In the genomic region with DNA sequence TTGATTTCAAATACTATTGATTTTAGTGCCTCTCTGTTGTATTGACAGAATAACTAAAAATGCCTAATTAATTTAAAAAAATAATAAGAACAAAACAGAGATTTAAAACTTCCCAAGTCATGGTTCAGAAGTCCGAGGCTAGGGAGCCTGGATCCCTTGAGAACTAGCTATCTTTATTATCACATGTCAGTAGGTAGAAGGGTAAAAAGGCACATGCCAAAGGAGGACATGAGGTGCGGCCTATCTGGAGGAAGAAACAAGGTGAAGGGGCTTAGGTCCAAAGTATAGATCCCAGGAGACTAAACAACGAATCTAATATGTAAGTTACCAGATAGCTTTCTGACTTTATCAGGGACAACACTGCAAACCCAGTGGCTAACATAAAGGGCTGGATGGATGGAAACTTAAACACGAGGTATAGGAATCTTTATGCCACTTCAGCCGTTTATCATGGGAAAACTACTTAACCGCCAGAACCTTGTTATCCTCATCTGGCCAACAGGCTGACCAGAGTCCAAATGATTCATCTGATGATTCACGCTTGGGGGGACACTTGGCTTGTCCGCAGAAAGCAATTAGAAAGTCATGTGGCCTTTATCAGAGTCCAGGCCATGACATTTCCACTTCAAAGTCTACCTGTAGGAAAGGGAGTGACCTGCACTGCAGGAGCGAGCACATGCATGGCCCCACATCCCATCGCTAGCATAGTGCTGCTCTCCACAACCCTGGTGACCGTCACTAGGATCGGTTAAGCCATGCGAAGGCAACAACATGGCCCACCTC, we compare ENCODE assay signal across 18 mouse cellular contexts. TPM values are rescaled to one million over a fixed set of nuclear protein-coding genes. Genes with fewer than 3 reads are reported as not detected.
DNase-seq lines count a peak whose midpoint lies in the region; ATAC-seq and TF ChIP-seq lines count a peak whose summit lies in the region.
"Had no signal": no experiment of that assay in that cellular context is flagged by ENCODE, and none has a peak within 500 bp of the region (broad histone marks: within the 10 kb centered on the region; RNA-seq: fewer than 3 reads in every experiment).

No protein-coding gene starts in this region.

- no peaks in the 10 kb centered on the region; the same call in 1 of the 2 replicates for H3K36me3 ChIP-seq in kidney, adult 2 months (ENCODE audit: control insufficient read depth, insufficient read depth, low read length)
- H3K36me3 ChIP-seq in kidney, embryonic 16.5 days (ENCODE audit: insufficient read depth, low read length): 0 out of 2 replicates have a peak, but pooled peaks cover 10% of the 10 kb centered on the region
- H3K36me3 ChIP-seq in myocyte (ENCODE audit: control insufficient read depth, insufficient read depth): no peaks in the 10 kb centered on the region
- H3K36me3 ChIP-seq: G1E had no signal

- peak overlapping the region; percentile 96 for H3K27ac ChIP-seq in kidney, adult 2 months (ENCODE audit: insufficient read depth, low read depth, low read length)
- no peak overlapping the region for H3K27ac ChIP-seq in kidney, embryonic 16.5 days (ENCODE audit: low read length)
- H3K27ac ChIP-seq: embryonic facial prominence, embryonic 12.5 days; forebrain, embryonic 13.5 days; hindbrain, embryonic 10.5 days; layer of hippocampus, adult 2 months; midbrain, embryonic 10.5 days; neural tube, embryonic 12.5 days had no signal

- no peak for TF ChIP-seq POLR2A in kidney, adult 2 months (IDR thresholded peaks at IDR 0.05; ENCODE audit: low read depth, low read length)
- TF ChIP-seq POLR2A in myocyte (IDR thresholded peaks at IDR 0.05; ENCODE audit: insufficient read length, low read depth): no peak

- no peak overlapping the region for H3K4me2 ChIP-seq in kidney, embryonic 16.5 days (replicated peaks; ENCODE audit: low read depth, low read length)
- peak overlapping the region; percentile 44 for H3K4me2 ChIP-seq in myocyte (ENCODE audit: low read depth)
- H3K4me2 ChIP-seq: embryonic facial prominence, embryonic 12.5 days; forebrain, embryonic 13.5 days; neural tube, embryonic 12.5 days had no signal

- 60% methylated on average over 13 of the region's 13 CpGs for WGBS in kidney, adult 2 months
- WGBS in kidney, embryonic 16.5 days: 90% methylated on average over 13 of the region's 13 CpGs

- H3K4me3 ChIP-seq in kidney, adult 2 months (ENCODE audit: insufficient read depth, low read depth, low read length): no peak overlapping the region
- H3K4me3 ChIP-seq in kidney, embryonic 16.5 days (ENCODE audit: low read length): no peak overlapping the region
- no peak overlapping the region for H3K4me3 ChIP-seq in myocyte
- H3K4me3 ChIP-seq: embryonic facial prominence, embryonic 12.5 days; forebrain, embryonic 13.5 days; hindbrain, embryonic 10.5 days; layer of hippocampus, adult 2 months; midbrain, embryonic 10.5 days; neural tube, embryonic 12.5 days had no signal

- intact Hi-C loops in heart, postnatal 36 days (cut with DNase I): no loop called here
- intact Hi-C loops in left cerebral cortex, postnatal 14 days (cut with DNase I): no loop called here

- H3K27me3 ChIP-seq in kidney, adult 2 months (replicated peaks; ENCODE audit: control insufficient read depth, insufficient read depth, low read length): no peaks in the 10 kb centered on the region
- no peaks in the 10 kb centered on the region for H3K27me3 ChIP-seq in kidney, embryonic 16.5 days (ENCODE audit: insufficient read depth, low read length)
- H3K27me3 ChIP-seq in myocyte (ENCODE audit: control insufficient read depth, insufficient read depth, insufficient read length): no peaks in the 10 kb centered on the region
- H3K27me3 ChIP-seq: embryonic facial prominence, embryonic 12.5 days; forebrain, embryonic 13.5 days; neural tube, embryonic 12.5 days had no signal

- no peak for ATAC-seq in kidney, embryonic 16.5 days (ENCODE audit: low FRiP score, low TSS enrichment)
- ATAC-seq: forebrain, embryonic 13.5 days had no signal

- no peaks in the 10 kb centered on the region for H3K9me3 ChIP-seq in kidney, embryonic 16.5 days (ENCODE audit: low read length)
- H3K9me3 ChIP-seq: embryonic facial prominence, embryonic 12.5 days; forebrain, embryonic 13.5 days; G1E; hindbrain, embryonic 10.5 days; midbrain, embryonic 10.5 days; neural tube, embryonic 12.5 days had no signal

- no peak for TF ChIP-seq CTCF in kidney, adult 2 months (conservative IDR thresholded peaks at IDR 0.05; ENCODE audit: insufficient read depth, insufficient read length, low read depth, low read length)

- no peak overlapping the region for H3K9ac ChIP-seq in kidney, embryonic 16.5 days (replicated peaks; ENCODE audit: low read length)
- H3K9ac ChIP-seq: embryonic facial prominence, embryonic 12.5 days; forebrain, embryonic 13.5 days; neural tube, embryonic 12.5 days had no signal

- DNase-seq in kidney, adult 2 months: peak; percentile 90
- DNase-seq in adrenal gland, adult 2 months: peak; percentile 90
- peak; percentile 33 to 61 for DNase-seq in cerebellum, postnatal 25 days
- DNase-seq in heart, postnatal 36 days: no peak
- no peak for DNase-seq in left cerebral cortex, postnatal 14 days (ENCODE audit: low spot score in 2 of 2)
- DNase-seq: left cerebral cortex, postnatal 4 days; lung, adult 2 months; right cerebral cortex, postnatal 14 days had no signal

- H3ac ChIP-seq in myocyte (ENCODE audit: control insufficient read depth, insufficient read length): no peak overlapping the region

- peaks cover 46% of the 10 kb centered on the region for H3K4me1 ChIP-seq in kidney, adult 2 months (ENCODE audit: control insufficient read depth, insufficient read depth, low read length)
- H3K4me1 ChIP-seq in kidney, embryonic 16.5 days (ENCODE audit: insufficient read depth, low read length): no peaks in the 10 kb centered on the region
- H3K4me1 ChIP-seq: embryonic facial prominence, embryonic 12.5 days; forebrain, embryonic 13.5 days; hindbrain, embryonic 10.5 days; midbrain, embryonic 10.5 days; neural tube, embryonic 12.5 days had no signal

- H3K79me2 ChIP-seq in myocyte (ENCODE audit: control insufficient read depth, insufficient read depth): no peaks in the 10 kb centered on the region

TF ChIP-seq in myocyte, 11 proteins besides CTCF, POLR2A, EP300 and RAD21:
- peak; percentile 75 for TF ChIP-seq USF1 (IDR thresholded peaks at IDR 0.05; ENCODE audit: low read depth)
- no peak for TF ChIP-seq CEBPB (IDR thresholded peaks at IDR 0.05; ENCODE audit: insufficient read depth, poor library complexity, severe bottlenecking)

RNA-seq across cellular contexts. Expression of a gene that starts 9.3 kb away (rescaled TPM):
- polyA plus RNA-seq in kidney, adult 2 months (2012; rRNA removed): 210 and 240 TPM in 2 replicates
- polyA plus RNA-seq in kidney, embryonic 16.5 days (2015; fragmentation: Nextera tagmentation; extraction: Ambion mirVana): 36.0 TPM in 2 replicates
- 100 to 1,000 TPM; 103 to 185 TPM for total RNA-seq in adrenal gland, adult 2 months (2021)
- 44.2 and 70.9 TPM in 2 replicates for polyA plus RNA-seq in adrenal gland, adult 2 months (2012; rRNA removed)
- 21.4 TPM for polyA plus RNA-seq in myocyte (2012; fragmentation: generic; extraction: Trizol)
- total RNA-seq in heart, postnatal 36 days (2021): 10 to 100 TPM; 28.0 to 28.4 TPM
- 10 to 100 TPM; 15.7 to 18.6 TPM for total RNA-seq in left cerebral cortex, postnatal 14 days (2021)
- polyA plus RNA-seq: G1E had no signal

RNA-seq across cellular contexts. Expression of a gene that starts 32.5 kb away (rescaled TPM):
- polyA plus RNA-seq in kidney, adult 2 months (2012; rRNA removed): 3.4 and 4.0 TPM in 2 replicates
- 11.5 and 11.8 TPM in 2 replicates for polyA plus RNA-seq in kidney, embryonic 16.5 days (2015; fragmentation: Nextera tagmentation; extraction: Ambion mirVana)
- total RNA-seq in adrenal gland, adult 2 months (2021): 1 to 10 TPM; 3.0 to 5.1 TPM
- polyA plus RNA-seq in adrenal gland, adult 2 months (2012; rRNA removed): 0.10 and 0.26 TPM in 2 replicates
- 1.8 TPM for polyA plus RNA-seq in myocyte (2012; fragmentation: generic; extraction: Trizol)
- total RNA-seq in heart, postnatal 36 days (2021): 1 to 10 TPM; 5.8 to 6.5 TPM
- total RNA-seq in left cerebral cortex, postnatal 14 days (2021): 1 to 10 TPM; 7.7 TPM
- polyA plus RNA-seq: G1E had no signal

RNA-seq across cellular contexts. Expression of a gene that starts 43.0 kb away (rescaled TPM):
- polyA plus RNA-seq in kidney, adult 2 months (2012; rRNA removed): 7.8 and 11.3 TPM in 2 replicates
- polyA plus RNA-seq in kidney, embryonic 16.5 days (2015; fragmentation: Nextera tagmentation; extraction: Ambion mirVana): 2.2 and 2.7 TPM in 2 replicates
- 1 to 10 TPM in 1 of 2 experiments, under 1 TPM in 1; 0.46 to 2.1 TPM for total RNA-seq in adrenal gland, adult 2 months (2021)
- 5.0 and 9.0 TPM in 2 replicates for polyA plus RNA-seq in adrenal gland, adult 2 months (2012; rRNA removed)
- 9.9 TPM for polyA plus RNA-seq in myocyte (2012; fragmentation: generic; extraction: Trizol)
- under 1 TPM; 0.28 to 0.49 TPM for total RNA-seq in heart, postnatal 36 days (2021)
- total RNA-seq in left cerebral cortex, postnatal 14 days (2021): under 1 TPM; 0.59 to 0.89 TPM
- total RNA-seq: granulocyte monocyte progenitor cell, adult 5-6 weeks had no signal
- polyA plus RNA-seq: G1E had no signal

Comparison
In these comparisons a context has a peak if more than half of its experiments do, and no peak if none do; other contexts are left out.
1. DNase-seq: peak in kidney, adult 2 months (single experiment), adrenal gland, adult 2 months (single experiment) and cerebellum, postnatal 25 days (2 of 2); none in heart, postnatal 36 days (0 of 2) and left cerebral cortex, postnatal 14 days (0 of 2).